Mouse (Mus musculus): ENCODE results near the gene Zfp980.
"Not testable (repeated sequence)": the region's sequence is repeated elsewhere in the genome, so short reads cannot be mapped to it uniquely, and the experiment has no call there.

Gene Zfp980

GRCm38 (mm10) chr4:145670385-145670784 is at the start of gene Zfp980:
Zfp980 (plus strand) TSS chr4:145670685.
- DNase-seq (ENCODE audit: extremely low read depth, low read depth, low spot score) = not testable (repeated sequence)

- not testable (repeated sequence) for DNase-seq (ENCODE audit: extremely low read depth, low read depth, low spot score)
Measured at GRCm38 (mm10) chr4:145640416-145641185, 29.9 kb upstream of the Zfp980 start.

- DNase-seq (ENCODE audit: extremely low read depth, low read depth, low spot score) = not testable (repeated sequence)
Measured at GRCm38 (mm10) chr4:145674286-145674780, 3.8 kb downstream of the Zfp980 start.

GRCm38 (mm10) chr4:145680217-145680616 is 9.7 kb downstream of the Zfp980 start:
- not testable (repeated sequence) for DNase-seq (ENCODE audit: extremely low read depth, low read depth, low spot score)

GRCm38 (mm10) chr4:145680672-145681387 is 10.3 kb downstream of the Zfp980 start:
- not testable (repeated sequence) for DNase-seq (ENCODE audit: extremely low read depth, low read depth, low spot score)

- not testable (repeated sequence) for DNase-seq (ENCODE audit: extremely low read depth, low read depth, low spot score)
Measured at GRCm38 (mm10) chr4:145682021-145682420, 11.5 kb downstream of the Zfp980 start.

GRCm38 (mm10) chr4:145683024-145683766 is 12.7 kb downstream of the Zfp980 start:
- DNase-seq (ENCODE audit: extremely low read depth, low read depth, low spot score) = not testable (repeated sequence)

- DNase-seq (ENCODE audit: extremely low read depth, low read depth, low spot score) = not testable (repeated sequence)
Measured at GRCm38 (mm10) chr4:145686061-145686460, 15.6 kb downstream of the Zfp980 start.

GRCm38 (mm10) chr4:145744935-145745644 is 74.6 kb downstream of the Zfp980 start:
- DNase-seq (ENCODE audit: extremely low read depth, low read depth, low spot score) = not testable (repeated sequence)

GRCm38 (mm10) chr4:145745645-145745991 is 75.1 kb downstream of the Zfp980 start:
- DNase-seq (ENCODE audit: extremely low read depth, low read depth, low spot score) = not testable (repeated sequence)
